ENCODE assay signal across 23 mouse cellular contexts in genomic region chr10:34618490-34618889, GRCm38 (mm10).
DNase-seq lines count a peak whose midpoint lies in the region; ATAC-seq and TF ChIP-seq lines count a peak whose summit lies in the region.
"Had no signal": no experiment of that assay in that cellular context is flagged by ENCODE, and none has a peak within 500 bp of the region (broad histone marks: within the 10 kb centered on the region; RNA-seq: fewer than 3 reads in every experiment).

No protein-coding gene starts in this region.

- no peak for TF ChIP-seq POLR2A in lung, adult 2 months (IDR thresholded peaks at IDR 0.05; ENCODE audit: borderline replicate concordance, extremely low read depth, low read depth, low read length)

- no peak for TF ChIP-seq CTCF in lung, adult 2 months (IDR thresholded peaks at IDR 0.05; ENCODE audit: insufficient read depth, low read length)

- peak; percentile 9 to 44 for DNase-seq in adrenal gland, adult (ENCODE audit: inconsistent age in 2 of 2, low spot score in 1 of 2)
- no peak for DNase-seq in adrenal gland, adult 18-20 months (ENCODE audit: low spot score in 2 of 2)
- peak; percentile 7 for DNase-seq in lung, postnatal 25 days (ENCODE audit: low spot score)
- DNase-seq in lung, adult 2 months: no peak
- DNase-seq in R1 (ENCODE audit: low read depth, low spot score): peak; percentile 78
- no peak for DNase-seq in kidney, postnatal 4 days
- DNase-seq: adrenal gland, postnatal 25 days; cerebellum, adult 8-10 months; cerebellum, postnatal 36 days; gastrocnemius, adult 2 months; heart, postnatal 4 days; kidney, adult 18-20 months; layer of hippocampus, adult 9-11 months; left cerebral cortex, postnatal 4 days; midbrain, embryonic 14.5 days; right cerebral cortex, postnatal 25 days; spleen, adult 18-20 months; thymus, postnatal 36 days had no signal

- no peak overlapping the region for H3K4me3 ChIP-seq in lung, adult 2 months (replicated peaks; ENCODE audit: extremely low read depth, low read depth, low read length)
- H3K4me3 ChIP-seq: forebrain, embryonic 12.5 days; gastrocnemius, adult 2 months; limb, embryonic 15.5 days; neural tube, embryonic 12.5 days had no signal

- H3K4me1 ChIP-seq in lung, adult 2 months (ENCODE audit: control insufficient read depth, insufficient read depth, low read length): no peaks in the 10 kb centered on the region; the same call in 1 of the 2 replicates
- H3K4me1 ChIP-seq: forebrain, embryonic 12.5 days; limb, embryonic 15.5 days; neural tube, embryonic 12.5 days had no signal

- 38% methylated on average over 3 of the region's 3 CpGs for WGBS in lung, adult 2 months

- no peak for ATAC-seq in erythroid progenitor cell, adult 5-6 weeks (replicated peaks; ENCODE audit: low FRiP score, poor library complexity, severe bottlenecking)
- ATAC-seq: inflammation-experienced regulatory T-cells, adult 6 months had no signal

Comparison
In these comparisons a context has a peak if more than half of its experiments do, and no peak if none do; other contexts are left out.
1. DNase-seq: peak in adrenal gland, adult (2 of 2), lung, postnatal 25 days (single experiment) and R1 (single experiment); none in adrenal gland, adult 18-20 months (0 of 2), lung, adult 2 months (single experiment) and kidney, postnatal 4 days (0 of 2).